Mouse (Mus musculus) ES-E14 (cell line): ENCODE data around the gene Tra2a. TPM values are rescaled to one million over a fixed set of nuclear protein-coding genes. Genes with fewer than 3 reads are reported as not detected.

Experiments used
- DNase-seq: peaks from one replicate; pipeline ENCODE4 v3.0.0-alpha.2; 2013; ENCODE audit warnings: low read depth, low spot score
- H3K27ac ChIP-seq: 2 replicates; pipeline ENCODE4 v1.5.1; 2012; ENCODE audit warnings: low read depth, mild to moderate bottlenecking, low read length, moderate library complexity, mixed read lengths; ENCODE audit not compliant: poor library complexity, insufficient read depth, severe bottlenecking
- H3K36me3 ChIP-seq: 2 replicates; pipeline ENCODE4 v1.6.1; 2012; ENCODE audit warnings: mild to moderate bottlenecking, low read length, moderate library complexity, mixed read lengths; ENCODE audit not compliant: control insufficient read depth, poor library complexity, insufficient read depth, severe bottlenecking
- H3K4me1 ChIP-seq, 2 experiments: fragments of 150-350 bp in 1 of 2; sonication (generic) in 1 of 2; 2 replicates each; pipeline ENCODE4 v1.6.1; 2012; ENCODE audit warnings: low read length in 2 of 2, mild to moderate bottlenecking in 1 of 2, mixed read lengths in 1 of 2; ENCODE audit not compliant: control insufficient read depth in 2 of 2, insufficient read depth in 2 of 2, poor library complexity in 1 of 2
- H3K4me3 ChIP-seq, 2 experiments: fragments of 150-350 bp in 1 of 2; sonication (generic) in 1 of 2; 2 replicates each; pipeline ENCODE4 v1.5.1; 2012; ENCODE audit warnings: low read length in 2 of 2, low read depth in 1 of 2, mild to moderate bottlenecking in 1 of 2, mixed read lengths in 1 of 2; ENCODE audit not compliant: insufficient read depth in 1 of 2, poor library complexity in 1 of 2, severe bottlenecking in 1 of 2
- H3K9ac ChIP-seq: 2 replicates; pipeline ENCODE4 v1.6.1; 2012; ENCODE audit warnings: low read depth, mild to moderate bottlenecking, low read length, mixed read lengths; ENCODE audit not compliant: poor library complexity, insufficient read depth, severe bottlenecking
- H3K9me3 ChIP-seq: fragments of 150-350 bp; sonication (generic); 2 replicates; pipeline ENCODE4 v1.6.1; 2012; ENCODE audit warnings: low read depth, mild to moderate bottlenecking, low read length; ENCODE audit not compliant: control insufficient read depth, insufficient read depth
- CHD2 ChIP-seq: IDR thresholded peaks from 2 replicates; pipeline ENCODE4 v1.6.1; 2014; ENCODE audit warnings: mild to moderate bottlenecking, low read depth, low read length, inconsistent platforms
- HCFC1 ChIP-seq: IDR thresholded peaks from 2 replicates; pipeline ENCODE4 v1.6.1; 2012; ENCODE audit warnings: low read length, inconsistent platforms, borderline replicate concordance; ENCODE audit not compliant: insufficient read depth
- MAFK ChIP-seq: IDR thresholded peaks from 2 replicates; pipeline ENCODE4 v1.6.1; 2014; ENCODE audit warnings: mild to moderate bottlenecking, low read depth, low read length, inconsistent platforms; ENCODE audit not compliant: insufficient read depth
- ZC3H11A ChIP-seq: IDR thresholded peaks from 2 replicates; pipeline ENCODE4 v1.6.1; 2012; ENCODE audit warnings: low read depth, mild to moderate bottlenecking, inconsistent platforms, low read length, borderline replicate concordance
- ZNF384 ChIP-seq: IDR thresholded peaks from 2 replicates; pipeline ENCODE4 v1.6.1; 2012; ENCODE audit warnings: low read depth, low read length, inconsistent platforms
- in situ Hi-C, 2 experiments: fragments of 600-800 bp; cut with MboI; formaldehyde crosslinking; loops; one replicate each; pipeline ENCODE4 v1.15.1; 2025; ENCODE audit warnings: low sequenced_read_pairs in 2 of 2, inconsistent platforms in 1 of 2; ENCODE audit not compliant: unreplicated experiment in 2 of 2
- total RNA-seq: library from RNA; depleted of rRNA; stranded (reverse); fragments of 300-350 nt; gene quantifications from 2 replicates; pipeline ENCODE4 v1.2.3, GENCODE M21; 2012

Gene Tra2a
- total RNA-seq, 1 experiment: 136 TPM

- TF ChIP-seq MAFK (no peak), ZC3H11A (no peak), CHD2 (no peak), ZNF384 (no peak), HCFC1 (no peak)
- in situ Hi-C loops: no loop called here
- Histone ChIP-seq H3K4me1 (peaks cover 0 to 2% of the 10 kb centered on the region in 2 experiments; a peak in 1 of 4 replicates), H3K36me3 (no peaks in the 10 kb centered on the region), H3K9me3 (no peaks in the 10 kb centered on the region), H3K9ac (no peak overlapping the region), H3K4me3 (no peak overlapping the region), H3K27ac (no peak overlapping the region)
- no peak for DNase-seq
Measured at GRCm38 (mm10) chr6:49224923-49225727, 38.7 kb downstream of the Tra2a start.

DNA sequence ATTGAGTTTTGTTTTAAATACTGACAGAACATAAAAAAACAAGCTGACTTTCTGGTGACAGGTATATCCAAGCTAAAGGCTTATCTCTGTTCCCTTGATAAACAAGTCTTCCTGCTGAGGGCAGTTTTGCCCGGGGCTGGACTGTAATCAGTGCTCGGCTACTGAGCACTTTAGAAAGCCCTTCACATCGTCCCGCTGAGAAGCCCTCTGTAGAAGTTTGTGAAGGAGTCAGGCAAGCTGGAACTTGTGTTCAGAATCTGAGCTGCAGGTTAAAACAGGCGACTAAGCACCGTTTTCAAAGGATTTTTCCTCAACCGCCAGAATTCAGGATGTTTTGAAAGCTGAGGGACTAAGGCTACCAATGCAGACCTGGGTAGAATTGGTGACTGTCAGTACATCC lies 41.9 kb downstream of the Tra2a start:
- H3K4me3 ChIP-seq: no peak overlapping the region
- DNase-seq: no peak
- in situ Hi-C loops: no loop called here
- H3K36me3 ChIP-seq: no peaks in the 10 kb centered on the region
- no peaks in the 10 kb centered on the region for H3K9me3 ChIP-seq
- no peak overlapping the region for H3K27ac ChIP-seq
- TF ChIP-seq HCFC1: no peak
- TF ChIP-seq MAFK: no peak
- no peak for TF ChIP-seq ZC3H11A
- no peak for TF ChIP-seq CHD2
- no peak for TF ChIP-seq ZNF384
- H3K4me1 ChIP-seq: peaks cover 2 to 3% of the 10 kb centered on the region in 2 experiments; a peak in 2 of 4 replicates
- H3K9ac ChIP-seq: no peak overlapping the region

DNA sequence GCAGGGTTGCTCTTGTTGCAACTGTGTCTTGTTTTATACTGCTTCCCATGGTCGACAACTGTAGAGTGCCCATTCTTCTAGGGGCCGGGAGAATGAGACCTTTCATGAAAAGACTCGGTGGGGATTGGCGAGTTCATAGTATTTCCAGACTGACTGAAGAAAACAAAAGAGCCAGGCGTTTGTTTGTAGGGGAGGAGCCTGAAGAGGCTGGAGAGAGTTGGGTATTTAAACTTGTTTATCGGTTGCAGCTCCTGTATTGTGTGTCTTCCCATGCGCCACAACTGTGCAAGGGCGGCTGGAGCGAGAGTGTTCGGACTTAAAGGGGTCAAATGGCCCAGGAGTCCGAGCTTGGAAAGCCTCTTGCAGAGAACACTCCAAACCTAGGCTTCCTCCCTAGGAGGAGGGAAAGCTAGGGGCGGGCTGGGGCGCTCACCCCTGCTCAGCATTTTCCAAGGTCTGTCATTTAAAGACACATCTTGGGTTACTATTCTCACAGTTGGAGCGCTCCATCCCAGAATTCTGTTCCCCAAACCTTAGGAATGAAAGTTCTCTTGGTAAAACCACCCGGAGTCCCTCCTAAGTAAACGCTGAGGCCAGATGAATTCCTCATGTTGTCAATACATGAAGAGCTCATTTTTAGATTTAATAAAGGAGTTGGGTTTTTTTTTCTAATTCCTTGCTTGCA lies 43.8 kb downstream of the Tra2a start:
- TF ChIP-seq CHD2 (0 out of 2 replicates have a peak, but pooled peaks have one; percentile 21), ZNF384 (no peak)
- peak overlapping the region; percentile 71 for H3K27ac ChIP-seq
- DNase-seq: no peak
- in situ Hi-C loops: no loop called here
- peaks cover 2 to 10% of the 10 kb centered on the region in 2 experiments; a peak in 2 of 4 replicates for H3K4me1 ChIP-seq
- H3K9me3 ChIP-seq: no peaks in the 10 kb centered on the region
- no peaks in the 10 kb centered on the region for H3K36me3 ChIP-seq
- 0 out of 2 replicates have a peak overlapping the region, but pooled peaks have one; percentile 8 for H3K9ac ChIP-seq
- peak overlapping the region; percentile 43 to 63; a peak in 3 of 4 replicates for H3K4me3 ChIP-seq

DNA sequence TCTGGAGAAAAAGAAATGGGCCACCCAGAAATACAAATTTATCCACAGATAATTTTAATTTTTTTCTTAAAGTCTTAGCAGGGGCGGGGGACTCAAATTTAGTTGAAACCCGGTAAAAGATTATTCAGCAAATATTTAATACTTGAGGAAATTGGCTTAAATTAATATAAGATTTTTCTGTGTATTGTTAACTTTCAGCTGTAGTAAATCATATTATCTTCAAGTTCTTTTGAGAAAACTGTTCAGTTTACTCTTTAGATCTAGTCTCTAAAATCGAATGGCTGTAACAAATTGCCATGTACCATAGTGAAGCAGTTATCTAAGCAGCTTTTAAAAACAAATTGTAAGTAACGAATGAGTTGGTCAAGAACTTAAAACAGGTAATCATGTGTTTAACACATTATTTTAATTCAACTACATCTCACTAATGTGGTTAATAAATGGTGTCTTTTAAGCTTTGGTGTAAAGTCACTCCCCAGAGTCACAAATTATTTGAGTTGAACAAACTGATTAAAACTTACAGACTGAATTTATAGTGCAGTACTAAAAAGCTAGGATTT lies 44.8 kb downstream of the Tra2a start:
- peaks cover 2 to 10% of the 10 kb centered on the region in 2 experiments; a peak in 2 of 4 replicates for H3K4me1 ChIP-seq

More for the DNA sequence above, 44.8 kb downstream of the Tra2a start:
- H3K27ac ChIP-seq: no peak overlapping the region
- in situ Hi-C loops: no loop called here
- no peak for DNase-seq
- no peaks in the 10 kb centered on the region for H3K36me3 ChIP-seq
- no peak overlapping the region for H3K9ac ChIP-seq
- no peak for TF ChIP-seq HCFC1
- no peak for TF ChIP-seq MAFK
- TF ChIP-seq ZC3H11A: no peak
- no peak for TF ChIP-seq CHD2
- no peak for TF ChIP-seq ZNF384
- H3K9me3 ChIP-seq: no peaks in the 10 kb centered on the region
- peak overlapping the region in 1 of 2 experiments; percentile 61; a peak in 2 of 4 replicates for H3K4me3 ChIP-seq
